Mouse (Mus musculus): ENCODE data around the gene Nxf2. TPM values are rescaled to one million over a fixed set of nuclear protein-coding genes. Genes with fewer than 3 reads are reported as not detected.
"Not testable (repeated sequence)": the region's sequence is repeated elsewhere in the genome, so short reads cannot be mapped to it uniquely, and the experiment has no call there.

Nxf2 gene
- 0.37 and 2.1 TPM in 2 replicates for total RNA-seq (2017)

DNA sequence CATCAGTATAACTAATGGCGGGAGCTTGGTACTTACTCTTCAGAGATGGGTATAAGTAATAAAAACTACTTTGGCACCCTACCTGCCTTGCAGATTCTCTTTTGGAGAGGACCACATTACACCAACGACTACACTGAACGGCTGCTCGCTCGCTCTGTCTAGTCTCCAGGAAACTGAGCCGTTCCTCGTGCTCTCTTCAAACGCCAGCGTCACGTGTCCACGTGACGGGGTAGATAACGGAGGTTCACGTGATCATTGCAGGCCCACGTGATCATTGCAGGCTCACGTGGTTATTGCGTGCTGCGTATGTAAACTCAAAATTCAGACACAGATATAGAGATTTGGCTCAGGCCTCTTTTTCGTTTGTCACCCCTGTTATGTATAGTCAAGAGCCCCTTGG lies at the start of gene Nxf2:
Gene Nxf2, minus strand, starts transcription at position 209 of the 400 bp plus-strand sequence.
- ATAC-seq (replicated peaks; ENCODE audit: low read depth, poor library complexity, severe bottlenecking): no peak

GRCm38 (mm10) chrX:135011381-135011780 lies 46.8 kb upstream of the Nxf2 start:
- ATAC-seq (replicated peaks; ENCODE audit: low read depth, poor library complexity, severe bottlenecking): no peak

GRCm38 (mm10) chrX:135009471-135009815 lies 44.9 kb upstream of the Nxf2 start:
- ATAC-seq (replicated peaks; ENCODE audit: low read depth, poor library complexity, severe bottlenecking): peak; percentile 45

DNA sequence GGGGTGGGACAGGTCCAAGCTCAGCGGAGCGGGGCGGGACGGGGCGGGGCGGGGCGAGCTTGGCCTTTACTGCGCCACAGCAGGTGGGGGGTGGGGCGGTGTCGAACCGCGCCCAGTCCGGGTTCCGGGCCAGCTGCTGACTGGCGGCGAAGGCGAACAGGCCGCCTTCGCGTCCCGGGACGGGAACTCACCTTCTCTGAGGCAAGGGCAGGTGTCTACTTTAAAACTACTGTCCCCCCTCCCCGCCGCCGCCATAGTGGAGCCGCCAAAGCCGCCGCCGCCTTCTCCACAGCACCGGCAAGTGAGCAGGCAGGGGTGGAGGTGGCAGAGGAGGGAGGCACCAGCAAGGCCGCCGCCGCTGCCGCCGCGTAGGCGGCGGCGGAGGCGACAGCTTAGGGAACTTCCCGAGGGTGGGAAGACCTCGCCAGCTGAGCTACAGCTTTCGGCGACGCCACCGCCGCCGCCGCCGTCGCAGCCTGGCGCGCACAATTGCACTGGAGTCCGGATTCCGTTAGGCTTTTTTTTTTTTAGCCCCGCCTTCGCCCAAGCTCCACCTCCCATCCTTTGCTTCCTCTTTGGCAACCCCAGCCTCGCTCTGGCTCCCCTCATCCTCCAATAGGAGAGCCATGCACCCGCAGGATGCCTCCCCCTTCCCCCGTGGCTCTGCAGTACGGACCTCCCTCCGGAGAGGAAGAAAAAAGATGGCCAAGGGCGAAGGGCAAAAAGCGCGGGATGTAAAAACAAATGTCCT lies 44.3 kb upstream of the Nxf2 start, which contains the start of gene Zmat1:
Gene Zmat1, minus strand, starts transcription at position 490 of the 751 bp plus-strand sequence.
- peak; percentile 100 for ATAC-seq (replicated peaks; ENCODE audit: low read depth, poor library complexity, severe bottlenecking)

DNA sequence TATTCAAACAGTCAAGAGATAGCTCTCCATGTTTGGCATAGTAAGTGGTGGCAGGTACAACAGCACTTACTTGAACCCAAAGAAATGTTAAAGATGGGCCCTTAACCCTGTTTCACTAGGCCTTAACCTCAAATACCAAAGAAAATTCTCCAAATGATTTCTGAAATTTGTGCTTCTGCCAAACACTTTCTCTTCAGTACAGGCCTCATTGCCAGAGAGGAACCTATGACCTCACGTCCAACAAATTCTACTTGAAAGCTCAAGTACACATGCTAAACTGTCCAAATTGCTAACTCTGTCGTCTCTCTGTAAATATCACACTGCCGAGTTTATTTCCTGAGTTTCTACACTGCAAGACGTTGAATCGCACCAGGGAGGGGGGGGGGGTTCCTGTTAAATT lies 43.5 kb upstream of the Nxf2 start:
- no peak for ATAC-seq (replicated peaks; ENCODE audit: low read depth, poor library complexity, severe bottlenecking)

GRCm38 (mm10) chrX:134963305-134964094 lies 1.1 kb downstream of the Nxf2 start:
- ATAC-seq (replicated peaks; ENCODE audit: low read depth, poor library complexity, severe bottlenecking): peak; percentile 88

GRCm38 (mm10) chrX:134930361-134930760 lies 34.2 kb downstream of the Nxf2 start:
- ATAC-seq (replicated peaks; ENCODE audit: low read depth, poor library complexity, severe bottlenecking): peak; percentile 69; the same call in 1 of the 2 replicates

DNA sequence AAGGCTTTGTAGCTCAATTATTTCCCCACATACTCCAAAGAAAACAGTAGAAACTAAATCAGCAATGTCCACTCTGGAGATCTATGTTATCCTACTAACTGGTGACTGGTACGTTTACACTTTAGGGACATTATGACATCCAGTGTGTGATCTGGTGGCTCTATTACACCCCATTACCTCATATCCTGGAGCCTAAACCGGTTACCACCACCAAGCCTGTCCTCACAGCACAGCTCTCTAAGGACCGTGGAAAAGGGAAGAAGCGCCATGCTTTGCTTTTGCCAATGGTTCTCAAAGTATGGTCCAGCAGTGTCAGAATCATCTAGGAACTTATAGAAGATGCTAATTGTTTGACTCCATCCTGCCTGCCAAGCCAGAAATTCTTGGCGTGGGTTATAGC lies 34.6 kb downstream of the Nxf2 start:
- ATAC-seq (replicated peaks; ENCODE audit: low read depth, poor library complexity, severe bottlenecking): no peak

DNA sequence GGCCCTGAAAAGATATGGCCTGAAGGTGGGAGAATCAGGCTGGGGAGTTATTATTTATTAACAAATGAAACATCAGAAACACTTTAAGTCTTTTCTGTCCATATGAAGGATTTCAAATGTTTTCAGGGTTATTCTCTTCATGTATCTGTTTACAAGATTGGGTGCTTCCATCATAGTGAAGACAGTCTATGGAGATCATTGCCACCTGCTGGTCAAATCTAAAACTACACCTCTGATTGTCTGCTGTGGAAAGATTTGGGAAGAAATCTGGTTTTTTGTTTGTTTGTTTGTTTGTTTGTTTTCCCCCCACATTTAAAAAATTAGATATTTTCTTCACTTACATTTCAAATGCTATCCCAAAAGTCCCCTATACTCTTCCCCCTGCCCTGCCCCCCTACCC lies 39.5 kb downstream of the Nxf2 start:
- no peak for ATAC-seq (replicated peaks; ENCODE audit: low read depth, poor library complexity, severe bottlenecking)

DNA sequence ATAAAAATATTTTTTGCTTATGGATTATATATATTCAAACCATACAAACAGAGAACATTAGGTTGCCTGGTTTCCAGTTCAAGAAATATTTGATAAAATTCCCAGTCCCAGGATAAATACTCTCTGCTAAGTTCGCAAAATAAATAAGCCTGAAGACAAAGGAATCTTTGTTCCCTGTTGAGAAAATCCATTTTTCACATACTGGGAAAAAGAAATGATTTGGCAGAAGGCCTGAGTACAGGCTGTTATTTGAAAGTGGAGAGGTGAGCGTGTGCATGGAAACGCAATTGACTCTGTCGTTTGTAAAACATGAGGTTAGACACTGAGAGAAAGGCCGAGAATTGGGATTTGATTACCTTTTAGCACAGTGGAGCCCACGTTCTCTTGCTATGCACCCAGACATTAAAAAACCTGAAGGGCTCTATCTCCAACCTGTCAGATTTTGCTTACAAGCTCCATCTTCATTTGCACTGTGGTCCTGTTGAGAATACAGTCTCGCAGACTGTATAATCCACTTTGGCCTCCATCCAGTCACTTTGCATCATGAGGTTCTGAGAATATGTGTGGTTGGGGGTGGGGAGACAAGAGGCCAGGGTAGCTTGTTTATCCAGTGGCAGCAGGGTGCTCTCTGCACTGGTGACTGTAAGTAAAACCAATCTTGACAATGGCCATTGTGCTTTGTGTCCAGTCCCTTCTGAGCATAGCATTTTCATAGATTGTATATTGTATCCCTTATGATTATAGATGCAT lies 40.7 kb downstream of the Nxf2 start:
- no peak for ATAC-seq (replicated peaks; ENCODE audit: low read depth, poor library complexity, severe bottlenecking)

- no peak for ATAC-seq (replicated peaks; ENCODE audit: low read depth, poor library complexity, severe bottlenecking)
These were observed 45.3 kb downstream of the Nxf2 start for GRCm38 (mm10) chrX:134919220-134919619.

GRCm38 (mm10) chrX:134915745-134916144 lies 48.8 kb downstream of the Nxf2 start:
- ATAC-seq (replicated peaks; ENCODE audit: low read depth, poor library complexity, severe bottlenecking): no peak

- ATAC-seq (replicated peaks; ENCODE audit: low read depth, poor library complexity, severe bottlenecking): not testable (repeated sequence)
These were observed 49.2 kb downstream of the Nxf2 start for GRCm38 (mm10) chrX:134915315-134915714.

DNA sequence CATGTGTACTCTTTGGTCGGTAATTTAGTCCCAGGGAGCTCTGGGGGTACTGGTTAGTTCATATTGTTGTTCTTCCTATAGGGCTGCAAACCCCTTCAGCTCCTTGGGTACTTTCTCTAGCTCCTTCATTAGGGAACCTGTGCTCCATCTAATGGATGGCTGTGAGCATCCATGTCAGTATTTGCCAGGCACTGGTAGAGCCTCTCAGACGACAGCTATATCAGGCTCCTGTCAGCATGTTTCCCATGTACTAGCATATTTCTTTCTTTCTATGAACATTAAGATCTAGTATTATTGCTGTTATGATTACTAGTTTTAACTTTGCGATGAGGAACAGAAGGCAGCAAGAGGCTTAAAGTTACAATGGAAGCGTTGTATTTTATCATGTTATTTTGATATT lies 49.7 kb downstream of the Nxf2 start:
- ATAC-seq (replicated peaks; ENCODE audit: low read depth, poor library complexity, severe bottlenecking): no peak

GRCm38 (mm10) chrX:134913234-134913936 lies 51.2 kb downstream of the Nxf2 start:
- ATAC-seq (replicated peaks; ENCODE audit: low read depth, poor library complexity, severe bottlenecking): peak; percentile 52; the same call in 1 of the 2 replicates

- no peak for ATAC-seq (replicated peaks; ENCODE audit: low read depth, poor library complexity, severe bottlenecking)
These were observed 51.7 kb downstream of the Nxf2 start for GRCm38 (mm10) chrX:134912805-134913204.

GRCm38 (mm10) chrX:134910345-134910744 lies 54.2 kb downstream of the Nxf2 start:
- 0 out of 2 replicates have a peak, but pooled peaks have one; percentile 47 for ATAC-seq (replicated peaks; ENCODE audit: low read depth, poor library complexity, severe bottlenecking)
